Mouse (Mus musculus) midbrain, postnatal 0 days (tissue): ENCODE data around the gene Pars2. TPM values are rescaled to one million over a fixed set of nuclear protein-coding genes. Genes with fewer than 3 reads are reported as not detected.

Experiments
- ATAC-seq: fragments of 200-750 bp; cut with Nextera tagmentation; 2 replicates; pipeline ENCODE4 v1.8.0; 2017; ENCODE audit warnings: moderate number of reproducible peaks, mild to moderate bottlenecking, moderate TSS enrichment, moderate library complexity; ENCODE audit not compliant: low FRiP score
- DNase-seq: peaks from one replicate; pipeline ENCODE4 v3.0.0-alpha.2; 2015; ENCODE audit warnings: low spot score
- H3K27ac ChIP-seq: fragments of 300-500 bp; sonication (generic); 2 replicates; pipeline ENCODE4 v1.5.1; 2014; ENCODE audit warnings: low read depth, mild to moderate bottlenecking, low read length, mixed read lengths
- H3K27me3 ChIP-seq: fragments of 300-500 bp; sonication (generic); 2 replicates; pipeline ENCODE4 v1.6.1; 2014; ENCODE audit warnings: low read length, control low read depth, mixed read lengths; ENCODE audit not compliant: insufficient read depth
- H3K36me3 ChIP-seq: fragments of 300-500 bp; sonication (generic); 2 replicates; pipeline ENCODE4 v1.6.1; 2014; ENCODE audit warnings: low read length, control low read depth, mixed read lengths; ENCODE audit not compliant: insufficient read depth
- H3K4me1 ChIP-seq: fragments of 300-500 bp; sonication (generic); 2 replicates; pipeline ENCODE4 v1.6.1; 2014; ENCODE audit warnings: mild to moderate bottlenecking, control low read depth, antibody characterized with exemption, low read length, mixed read lengths; ENCODE audit not compliant: insufficient read depth
- H3K4me2 ChIP-seq: fragments of 300-500 bp; sonication (generic); 2 replicates; pipeline ENCODE4 v1.6.1; 2014; ENCODE audit warnings: low read depth, mild to moderate bottlenecking, low read length, mixed read lengths; ENCODE audit not compliant: poor library complexity, severe bottlenecking
- H3K4me3 ChIP-seq: fragments of 300-500 bp; sonication (generic); 2 replicates; pipeline ENCODE4 v1.5.1; 2014; ENCODE audit warnings: low read depth, mild to moderate bottlenecking, low read length, moderate library complexity
- H3K9ac ChIP-seq: fragments of 300-500 bp; sonication (generic); replicated peaks from 2 replicates; pipeline ENCODE4 v1.6.1; 2014; ENCODE audit warnings: mild to moderate bottlenecking, low read length, moderate library complexity, mixed read lengths; ENCODE audit not compliant: poor library complexity, severe bottlenecking
- H3K9me3 ChIP-seq: fragments of 300-500 bp; sonication (generic); 2 replicates; pipeline ENCODE4 v1.6.1; 2016; ENCODE audit warnings: low read length, control low read depth
- CTCF ChIP-seq: IDR thresholded peaks from 2 replicates; pipeline ENCODE4 v1.5.1; 2016; ENCODE audit warnings: antibody characterized with exemption, mild to moderate bottlenecking
- WGBS: fragments of 180-500 bp; shearing (Covaris S2); extraction: QIAGEN DNeasy Blood & Tissue Kit; methylation state at CpG from one replicate; pipeline ENCODE4 v1.1.7; 2014; 5-methylcytosine and 5-hydroxymethylcytosine counted together
- polyA plus RNA-seq: library from polyadenylated mRNA; unstranded; fragments of >200 nt; fragmentation: Nextera tagmentation; extraction: Ambion mirVana; gene quantifications from 2 replicates; pipeline ENCODE4 v1.2.1, GENCODE M21; 2015
- total RNA-seq: library from RNA; depleted of rRNA; stranded (reverse); fragments of >200 nt; gene quantifications from 2 replicates; pipeline ENCODE4 v1.2.3, GENCODE M21; 2014

Gene Pars2
- total and polyA plus RNA-seq, 2 experiments from 2014 or later, result 7.0 to 10.3 TPM

GRCm38 (mm10) chr4:106630333-106631220, 20.3 kb upstream of the Pars2 start:
- Histone ChIP-seq H3K4me3 (no peak overlapping the region), H3K9me3 (no peaks in the 10 kb centered on the region), H3K27ac (peak overlapping the region; percentile 90), H3K36me3 (no peaks in the 10 kb centered on the region), H3K4me2 (peak overlapping the region; percentile 20; the same call in 1 of the 2 replicates), H3K27me3 (no peaks in the 10 kb centered on the region), H3K4me1 (peaks cover 36% of the 10 kb centered on the region), H3K9ac (0 out of 2 replicates have a peak overlapping the region, but pooled peaks have one; percentile 33)
- WGBS, result 7% methylated on average over 14 of the region's 14 CpGs
- ATAC-seq (peak; percentile 82), DNase-seq (peak; percentile 96)
- peak; percentile 94 for TF ChIP-seq CTCF

DNA sequence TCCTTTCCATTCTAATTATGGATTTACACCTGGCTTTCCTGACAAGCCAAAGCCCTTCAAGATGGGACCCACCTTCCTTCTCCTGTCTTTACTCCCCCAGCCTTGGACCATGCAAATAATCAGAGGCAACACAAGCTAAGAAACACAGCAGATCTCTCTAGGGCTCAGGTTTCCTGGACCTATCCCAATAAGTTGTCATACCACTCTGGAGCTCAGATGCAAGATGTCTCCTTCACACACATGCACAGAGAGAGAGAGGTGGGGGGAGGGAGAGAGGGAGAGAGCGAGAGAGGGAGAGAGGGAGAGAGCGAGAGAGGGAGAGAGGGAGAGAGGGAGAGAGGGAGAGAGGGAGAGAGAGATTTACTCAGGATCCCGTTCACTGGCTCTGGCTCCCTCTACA, 18.6 kb upstream of the Pars2 start:
- H3K4me2 ChIP-seq, result no peak overlapping the region
- TF ChIP-seq CTCF, result no peak
- H3K9me3 ChIP-seq, result no peaks in the 10 kb centered on the region
- ATAC-seq (no peak), DNase-seq (no peak)
- peak overlapping the region; percentile 90 for H3K27ac ChIP-seq
- no peak overlapping the region for H3K4me3 ChIP-seq
- H3K4me1 ChIP-seq, result peaks cover 33% of the 10 kb centered on the region
- no peaks in the 10 kb centered on the region for H3K27me3 ChIP-seq
- no peak overlapping the region for H3K9ac ChIP-seq
- no peaks in the 10 kb centered on the region for H3K36me3 ChIP-seq
- WGBS, result 31% methylated on average over 1 of the region's 3 CpGs

GRCm38 (mm10) chr4:106633281-106634085, 17.4 kb upstream of the Pars2 start:
- H3K4me2 ChIP-seq, result peak overlapping the region; percentile 34
- peak overlapping the region; percentile 34 for H3K9ac ChIP-seq
- no peaks in the 10 kb centered on the region for H3K27me3 ChIP-seq
- 17% methylated on average over 8 of the region's 8 CpGs for WGBS
- ATAC-seq (peak; percentile 45; the same call in 1 of the 2 replicates), DNase-seq (peak; percentile 35)
- H3K9me3 ChIP-seq, result no peaks in the 10 kb centered on the region
- H3K4me1 ChIP-seq, result peaks cover 33% of the 10 kb centered on the region
- no peak overlapping the region for H3K4me3 ChIP-seq
- peak overlapping the region; percentile 90 for H3K27ac ChIP-seq
- TF ChIP-seq CTCF, result no peak
- no peaks in the 10 kb centered on the region for H3K36me3 ChIP-seq

- Histone ChIP-seq H3K36me3 (no peaks in the 10 kb centered on the region), H3K27ac (peak overlapping the region; percentile 90), H3K9me3 (no peaks in the 10 kb centered on the region), H3K9ac (no peak overlapping the region), H3K4me2 (peak overlapping the region; percentile 34), H3K4me1 (peaks cover 33% of the 10 kb centered on the region), H3K4me3 (no peak overlapping the region), H3K27me3 (no peaks in the 10 kb centered on the region)
- ATAC-seq (peak; percentile 52; the same call in 1 of the 2 replicates), DNase-seq (peak; percentile 49)
- WGBS, result 32% methylated on average over 9 of the region's 9 CpGs
- no peak for TF ChIP-seq CTCF
These were observed 16.8 kb upstream of the Pars2 start for GRCm38 (mm10) chr4:106634086-106634479.

- DNase-seq (no peak), ATAC-seq (no peak)
- H3K9me3 ChIP-seq, result no peaks in the 10 kb centered on the region
- H3K27ac ChIP-seq, result no peak overlapping the region; the same call in 1 of the 2 replicates
- H3K36me3 ChIP-seq, result no peaks in the 10 kb centered on the region
- peaks cover 8% of the 10 kb centered on the region; the same call in 1 of the 2 replicates for H3K27me3 ChIP-seq
- no peak overlapping the region for H3K4me2 ChIP-seq
- no peak for TF ChIP-seq CTCF
- no peaks in the 10 kb centered on the region for H3K4me1 ChIP-seq
- no peak overlapping the region for H3K9ac ChIP-seq
- H3K4me3 ChIP-seq, result no peak overlapping the region
- 36% methylated on average over 8 of the region's 8 CpGs for WGBS
These were observed 7.2 kb upstream of the Pars2 start for GRCm38 (mm10) chr4:106643483-106644217.
